Mouse (Mus musculus) layer of hippocampus, postnatal 25 days (tissue): Measurements from ENCODE around the gene Spock1. TPM values are rescaled to one million over a fixed set of nuclear protein-coding genes. Genes with fewer than 3 reads are reported as not detected.
A peak's percentile ranks its signal among the peaks of the same experiment; 100 is the strongest.

ENCODE experiments used
- DNase-seq, 2 experiments: peaks; one replicate each; pipeline ENCODE4 v3.0.0; 2022; ENCODE audit warnings: mixed read lengths in 2 of 2, low spot score in 1 of 2; ENCODE audit errors: extremely low spot score in 1 of 2
- total RNA-seq, 2 experiments: library from RNA; stranded (reverse); gene quantifications; 2 replicates each; pipeline ENCODE4 v1.2.3; 2021

Gene Spock1
- 100 to 1,000 TPM; 184 to 193 TPM for total RNA-seq

DNA sequence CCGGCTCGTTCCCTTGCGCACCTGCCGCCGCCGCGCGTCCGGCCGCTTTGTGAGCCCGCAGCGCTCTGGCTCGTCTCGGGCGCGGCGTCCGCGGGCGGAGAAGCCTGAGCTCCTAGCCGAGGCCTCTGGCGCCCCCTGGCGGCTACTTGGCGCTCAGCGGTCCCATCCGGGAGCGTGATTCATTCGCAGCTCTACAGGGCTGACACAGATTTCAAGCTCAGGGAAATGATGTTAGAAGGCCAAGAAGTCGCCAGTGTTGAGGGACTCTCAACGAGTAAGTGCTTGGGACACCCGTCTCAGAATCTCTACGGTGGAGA, at the start of gene Spock1:
Gene Spock1, minus strand, starts transcription at position 67 of the 317 bp plus-strand sequence.
- peak; percentile 97 to 98 for DNase-seq

- DNase-seq, result no peak
Measured at GRCm38 (mm10) chr13:57950091-57950490, 42.0 kb upstream of the Spock1 start.

- DNase-seq, result no peak
Measured at GRCm38 (mm10) chr13:57949513-57949912, 41.4 kb upstream of the Spock1 start.

DNA sequence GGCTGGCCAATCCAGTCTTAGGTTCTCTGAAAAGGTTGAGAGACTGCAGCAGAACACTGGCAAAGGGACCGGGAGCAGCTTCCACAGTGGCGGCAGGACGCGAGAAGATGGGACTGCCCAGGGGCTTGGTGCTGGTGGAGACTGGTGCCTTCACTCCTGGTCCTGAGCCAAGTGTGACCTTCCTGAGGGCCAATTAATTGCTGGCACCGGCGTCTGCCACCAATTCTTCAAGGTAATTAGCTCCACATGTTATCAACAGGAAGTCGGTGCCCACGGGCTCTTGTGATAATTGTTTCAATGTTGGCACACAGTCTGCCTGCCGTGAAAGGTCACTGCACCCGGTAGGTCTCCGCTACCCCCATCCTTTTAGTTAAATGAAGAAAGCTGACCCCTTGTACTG, 37.1 kb upstream of the Spock1 start:
- no peak for DNase-seq

DNA sequence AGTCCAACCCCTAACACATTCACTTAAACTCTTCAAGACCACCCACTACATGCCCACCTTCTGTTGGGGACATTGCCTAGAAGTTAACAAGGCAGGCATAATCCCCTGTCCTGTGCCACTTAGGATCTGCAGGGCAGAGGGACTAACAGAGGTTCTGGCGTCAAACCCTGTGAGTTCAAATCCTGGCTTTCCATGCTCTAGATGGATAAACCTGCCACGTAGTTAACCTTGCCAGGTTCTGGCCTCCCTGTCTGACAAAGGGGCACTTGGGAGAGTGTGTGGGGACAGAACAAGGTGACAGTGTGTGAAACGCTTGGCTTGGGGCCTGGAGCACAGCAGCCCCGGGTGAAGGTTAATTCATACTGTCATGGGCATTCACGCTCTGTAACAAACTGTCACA, 36.3 kb upstream of the Spock1 start:
- DNase-seq, result no peak

DNA sequence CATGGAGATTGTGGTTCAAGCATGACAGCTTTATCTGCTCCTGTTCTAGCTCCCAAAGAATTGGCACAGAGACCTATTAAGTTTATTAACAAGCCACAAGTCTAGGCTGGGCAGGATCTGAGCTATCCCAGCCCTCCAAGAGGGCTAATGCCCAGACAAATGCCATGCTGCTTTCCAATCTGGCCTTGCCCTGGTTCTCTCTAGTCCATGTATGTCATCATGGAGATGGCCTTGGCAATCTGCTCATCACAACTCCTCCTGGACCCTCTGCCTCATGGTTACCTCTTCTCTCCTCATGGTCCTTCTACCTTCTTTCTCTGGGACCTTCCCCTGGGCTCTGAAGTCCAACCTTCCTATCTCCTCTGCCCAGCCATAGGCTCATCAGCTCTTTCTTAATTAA, 35.8 kb upstream of the Spock1 start:
- DNase-seq, result no peak

DNA sequence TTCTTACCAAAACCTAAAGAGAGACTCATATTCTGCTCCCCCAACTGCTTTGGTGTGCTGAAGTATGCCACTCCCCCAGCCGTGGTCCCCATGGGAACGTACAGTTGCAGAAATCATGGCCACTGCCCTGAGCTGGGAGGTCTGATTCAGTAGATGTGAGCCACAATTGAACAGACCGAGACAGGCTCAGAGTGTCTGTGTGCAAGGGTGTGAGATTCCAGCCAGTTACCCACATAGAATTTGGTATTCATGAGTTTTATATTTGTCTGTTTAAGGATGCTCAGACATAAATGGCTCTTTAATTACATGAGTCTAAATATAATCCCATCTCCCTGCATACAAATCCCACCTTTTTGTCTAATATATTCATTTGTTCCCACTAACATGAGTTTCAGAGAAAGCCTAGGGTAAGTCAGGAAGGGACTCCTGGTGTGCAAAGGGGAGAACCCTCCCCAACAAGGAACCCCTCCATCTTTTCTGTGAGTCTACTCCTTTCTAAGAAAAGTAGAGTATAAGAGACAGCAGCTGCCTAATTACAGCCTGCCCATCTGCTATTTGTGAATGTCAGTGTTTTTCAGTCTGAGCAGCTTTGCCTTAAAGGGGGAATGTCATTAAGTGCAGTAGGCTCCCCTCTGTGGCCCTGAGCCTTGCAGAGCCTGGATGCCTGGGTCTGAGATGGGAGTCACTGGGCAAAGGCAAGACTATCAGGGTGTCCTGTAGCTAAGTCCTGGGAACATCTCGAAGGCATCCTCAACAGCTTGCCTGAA, 29.5 kb upstream of the Spock1 start:
- peak in 1 of 2 experiments; percentile 9 for DNase-seq

GRCm38 (mm10) chr13:57931998-57932397, 23.9 kb upstream of the Spock1 start:
- DNase-seq, result no peak

DNA sequence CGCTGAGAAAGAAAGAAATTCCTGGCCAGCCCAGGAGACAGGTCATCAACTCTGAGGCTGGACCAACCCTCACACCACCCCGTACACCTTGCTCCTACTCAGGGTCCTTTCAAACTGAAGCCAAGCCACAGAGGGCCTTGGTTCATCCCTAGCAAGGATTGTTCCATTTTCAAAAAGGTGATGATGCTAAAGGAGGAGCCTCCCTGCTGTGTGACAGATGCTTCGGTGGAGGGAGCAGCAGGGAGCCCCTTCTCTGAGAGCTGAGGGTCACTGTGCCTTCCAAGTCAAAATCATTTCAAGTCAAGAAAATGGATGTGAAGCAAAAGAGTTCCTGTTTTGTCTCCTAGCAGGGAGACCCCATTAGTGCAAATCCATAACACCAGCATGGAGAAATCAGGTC, 23.2 kb upstream of the Spock1 start:
- DNase-seq, result no peak

- no peak for DNase-seq
Measured at GRCm38 (mm10) chr13:57930720-57931119, 22.6 kb upstream of the Spock1 start.

- no peak for DNase-seq
Measured at GRCm38 (mm10) chr13:57930283-57930682, 22.2 kb upstream of the Spock1 start.

- no peak for DNase-seq
Measured at GRCm38 (mm10) chr13:57919947-57920346, 11.8 kb upstream of the Spock1 start.

DNA sequence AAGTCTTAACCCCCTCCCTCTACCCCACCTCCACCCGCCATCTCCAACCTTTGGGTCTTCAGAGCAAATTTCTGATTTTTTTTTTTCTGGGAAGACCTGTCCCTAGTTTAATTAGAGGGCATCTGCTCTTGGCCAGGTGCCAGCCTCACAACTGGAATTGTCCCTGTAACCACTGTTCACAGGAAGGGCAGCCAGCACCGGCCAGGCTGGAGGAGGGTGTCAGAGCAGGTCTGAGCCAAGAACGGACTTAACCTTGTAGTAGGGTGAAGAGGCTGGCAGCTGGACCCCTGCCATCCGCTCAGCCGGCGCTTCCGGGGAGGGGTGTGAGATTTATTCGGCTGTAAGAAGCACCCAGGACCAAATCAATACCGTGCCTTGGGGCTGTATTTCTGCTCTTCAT, 3.0 kb upstream of the Spock1 start:
- DNase-seq, result no peak

- peak in 1 of 2 experiments; percentile 16 for DNase-seq
Measured at GRCm38 (mm10) chr13:57907428-57908265, 485 bp downstream of the Spock1 start.

- no peak for DNase-seq
Measured at GRCm38 (mm10) chr13:57894597-57894996, 13.5 kb downstream of the Spock1 start.

GRCm38 (mm10) chr13:57889708-57890107, 18.4 kb downstream of the Spock1 start:
- no peak for DNase-seq

DNA sequence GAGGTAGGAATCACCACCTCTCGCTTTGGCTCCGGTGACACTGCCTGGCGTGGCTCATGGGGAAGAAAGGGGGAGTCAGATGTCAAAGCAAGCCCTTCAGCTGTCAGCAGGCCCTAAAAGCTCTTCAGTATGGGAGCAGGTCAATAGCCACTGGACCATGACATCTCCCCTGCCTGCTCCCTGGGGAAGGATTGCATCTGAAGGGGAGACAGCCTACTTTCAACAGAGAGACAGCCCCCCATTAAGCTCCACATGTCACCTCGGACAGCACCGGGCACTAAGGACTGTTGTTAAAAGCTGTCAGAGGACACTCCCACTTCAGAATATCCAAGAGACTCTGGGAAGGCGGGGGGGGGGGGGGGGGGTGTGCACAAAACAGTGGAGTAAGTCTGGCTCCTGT, 19.1 kb downstream of the Spock1 start:
- no peak for DNase-seq

DNA sequence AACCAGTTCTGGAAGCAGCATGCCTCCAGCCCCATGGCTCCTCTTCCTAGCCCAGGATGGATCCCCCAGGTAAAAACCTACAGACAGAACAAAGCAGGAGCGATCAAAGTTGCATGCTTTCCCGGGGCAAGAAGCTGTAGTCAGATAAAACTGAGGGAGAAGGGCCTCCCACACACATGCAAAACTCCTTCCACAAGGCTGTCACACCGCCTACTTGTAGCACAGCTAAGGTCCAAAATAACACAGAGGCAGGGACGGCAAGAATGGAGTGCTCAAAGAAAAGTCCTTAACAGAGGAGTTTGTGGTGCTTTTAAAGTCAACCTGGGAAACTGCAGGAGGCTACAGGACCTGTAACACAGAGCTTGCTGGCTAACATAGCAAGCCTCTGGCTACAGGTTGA, 28.3 kb downstream of the Spock1 start:
- no peak for DNase-seq

GRCm38 (mm10) chr13:57878797-57879196, 29.3 kb downstream of the Spock1 start:
- DNase-seq, result no peak

GRCm38 (mm10) chr13:57877782-57878181, 30.4 kb downstream of the Spock1 start:
- no peak for DNase-seq

GRCm38 (mm10) chr13:57876966-57877365, 31.2 kb downstream of the Spock1 start:
- no peak for DNase-seq

DNA sequence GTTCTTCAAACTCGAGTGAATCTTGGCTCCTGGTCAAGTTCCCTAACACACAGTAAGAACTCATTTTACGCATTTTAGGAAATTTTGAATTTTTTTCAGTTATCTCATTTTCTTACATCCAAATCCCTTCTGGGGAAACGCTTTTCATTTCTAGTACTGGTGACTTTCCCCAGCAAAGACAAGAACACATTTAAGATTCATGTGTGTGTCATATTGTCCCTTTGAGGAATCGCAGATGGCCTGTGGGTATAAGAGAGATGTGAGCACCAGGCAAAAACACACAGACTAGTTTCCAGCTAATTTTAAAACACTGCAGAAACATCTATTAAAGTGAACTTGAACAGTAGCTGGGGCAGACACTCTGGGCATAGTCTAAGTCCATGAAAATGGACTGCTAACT, 38.1 kb downstream of the Spock1 start:
- no peak for DNase-seq
